Mouse (Mus musculus) bone marrow, adult 2 months (tissue): ENCODE data around the gene Fam184b.

ENCODE experiments used
- CTCF ChIP-seq: fragments of 200-500 bp; IDR thresholded peaks from 2 replicates; pipeline ENCODE4 v1.5.1; 2011; ENCODE audit warnings: low read length, control low read depth; ENCODE audit not compliant: control insufficient read depth, insufficient read depth
- POLR2A ChIP-seq: fragments of 200-500 bp; IDR thresholded peaks from 2 replicates; pipeline ENCODE4 v1.6.1; 2011; ENCODE audit warnings: low read depth, mild to moderate bottlenecking, control low read depth, low read length, borderline replicate concordance; ENCODE audit not compliant: control insufficient read depth

- TF ChIP-seq POLR2A (no peak), CTCF (no peak)
Observed at GRCm38 (mm10) chr5:45668831-45669230, 29.4 kb upstream of the Fam184b start.
